9 mouse cellular contexts compared by ENCODE assay signal in genomic region chr7:89248135-89248850, GRCm38 (mm10).
A peak's percentile ranks its signal among the peaks of the same experiment; 100 is the strongest.
DNase-seq lines count a peak whose midpoint lies in the region; ATAC-seq and TF ChIP-seq lines count a peak whose summit lies in the region.
"Had no signal": no experiment of that assay in that cellular context is flagged by ENCODE, and none has a peak within 500 bp of the region (broad histone marks: within the 10 kb centered on the region; RNA-seq: fewer than 3 reads in every experiment).

No protein-coding gene starts in this region.

- 51% methylated on average over 7 of the region's 7 CpGs for WGBS in heart, embryonic 12.5 days
- 8% methylated on average over 7 of the region's 7 CpGs for WGBS in kidney, postnatal 0 days

- H3K27me3 ChIP-seq in heart, embryonic 12.5 days (replicated peaks): no peaks in the 10 kb centered on the region
- H3K27me3 ChIP-seq in kidney, postnatal 0 days (ENCODE audit: insufficient read depth, low read length): no peaks in the 10 kb centered on the region
- H3K27me3 ChIP-seq: liver, embryonic 13.5 days had no signal

- H3K4me1 ChIP-seq in heart, embryonic 12.5 days (replicated peaks): peaks cover 10% of the 10 kb centered on the region; the same call in 1 of the 2 replicates
- H3K4me1 ChIP-seq in bone marrow macrophage, adult 2 months (ENCODE audit: control insufficient read depth, insufficient read depth, low read length): peaks cover 30% of the 10 kb centered on the region
- 0 out of 2 replicates have a peak, but pooled peaks cover 4% of the 10 kb centered on the region for H3K4me1 ChIP-seq in kidney, postnatal 0 days (replicated peaks; ENCODE audit: insufficient read depth, low read length)

- intact Hi-C loops in heart, postnatal 25 days (cut with DNase I): no loop called here
- intact Hi-C loops in left cerebral cortex, postnatal 25 days (cut with DNase I): loop anchor here (5.0 kb wide), 1 partner anchor 51 kb away; no protein-coding TSS in a partner anchor

- H3K27ac ChIP-seq in heart, embryonic 12.5 days (ENCODE audit: poor library complexity, severe bottlenecking): no peak overlapping the region
- H3K27ac ChIP-seq in bone marrow macrophage, adult 2 months (ENCODE audit: insufficient read depth, low read depth, low read length): peak overlapping the region; percentile 62
- no peak overlapping the region for H3K27ac ChIP-seq in kidney, postnatal 0 days
- H3K27ac ChIP-seq: liver, embryonic 13.5 days had no signal

- TF ChIP-seq CTCF in bone marrow macrophage, adult 2 months (IDR thresholded peaks at IDR 0.05; ENCODE audit: low read depth, low read length): no peak
- no peak for TF ChIP-seq CTCF in kidney, postnatal 0 days (IDR thresholded peaks at IDR 0.05; ENCODE audit: low read depth)

- DNase-seq in heart, postnatal 25 days (ENCODE audit: low spot score): no peak
- DNase-seq in kidney, postnatal 0 days (ENCODE audit: low spot score): peak; percentile 77
- no peak for DNase-seq in gastrocnemius, postnatal 4 days (ENCODE audit: low spot score in 2 of 2)
- DNase-seq in urinary bladder, postnatal 4 days (ENCODE audit: low spot score in 2 of 2): no peak
- no peak for DNase-seq in left cerebral cortex, postnatal 25 days (ENCODE audit: low spot score in 2 of 2)
- DNase-seq: liver, embryonic 13.5 days had no signal

- H3K9ac ChIP-seq in heart, embryonic 12.5 days: no peak overlapping the region
- H3K9ac ChIP-seq in kidney, postnatal 0 days (ENCODE audit: low read depth, low read length): no peak overlapping the region
- H3K9ac ChIP-seq: liver, embryonic 13.5 days had no signal

- H3K36me3 ChIP-seq in heart, embryonic 12.5 days: no peaks in the 10 kb centered on the region
- no peaks in the 10 kb centered on the region for H3K36me3 ChIP-seq in kidney, postnatal 0 days (ENCODE audit: insufficient read depth, low read length)
- H3K36me3 ChIP-seq: liver, embryonic 13.5 days had no signal

- TF ChIP-seq POLR2A in bone marrow macrophage, adult 2 months (IDR thresholded peaks at IDR 0.05; ENCODE audit: borderline replicate concordance, low read depth, low read length): no peak

- H3K4me3 ChIP-seq in heart, embryonic 12.5 days: no peak overlapping the region
- H3K4me3 ChIP-seq in bone marrow macrophage, adult 2 months (ENCODE audit: insufficient read depth, low read length): no peak overlapping the region
- no peak overlapping the region for H3K4me3 ChIP-seq in kidney, postnatal 0 days (replicated peaks; ENCODE audit: low read depth, low read length)
- H3K4me3 ChIP-seq: liver, embryonic 13.5 days had no signal

- H3K9me3 ChIP-seq in heart, embryonic 12.5 days (replicated peaks): no peaks in the 10 kb centered on the region
- no peaks in the 10 kb centered on the region for H3K9me3 ChIP-seq in kidney, postnatal 0 days (replicated peaks; ENCODE audit: low read length)
- H3K9me3 ChIP-seq: liver, embryonic 13.5 days had no signal

- ATAC-seq in heart, embryonic 12.5 days (ENCODE audit: insufficient number of reproducible peaks, low FRiP score): peak; percentile 42; the same call in 1 of the 2 replicates
- no peak; the same call in 1 of the 2 replicates for ATAC-seq in kidney, postnatal 0 days (replicated peaks; ENCODE audit: low FRiP score, low read depth)
- ATAC-seq in monocyte, adult 5-6 weeks (replicated peaks; ENCODE audit: insufficient number of reproducible peaks, low FRiP score, low TSS enrichment, poor library complexity, severe bottlenecking): peak; percentile 93

- H3K4me2 ChIP-seq in heart, embryonic 12.5 days: no peak overlapping the region
- no peak overlapping the region for H3K4me2 ChIP-seq in kidney, postnatal 0 days (ENCODE audit: low read length)
- H3K4me2 ChIP-seq: liver, embryonic 13.5 days had no signal
